Mouse (Mus musculus) E14TG2a.4 (cell line): ENCODE measurements at regions not wholly inside any gene's neighbourhood (a gene's known extent, or its start where the extent isn't known, plus 50 kb on each side); places are given as distances from the start of the nearest gene placed in this dataset.

Experiments
- CTCF ChIP-seq: conservative IDR thresholded peaks from 2 replicates; pipeline ENCODE4 v1.5.1; 2014; ENCODE audit warnings: low read length
- NANOG ChIP-seq: IDR thresholded peaks from 2 replicates; pipeline ENCODE4 v1.6.1; 2014; ENCODE audit warnings: borderline replicate concordance, low read length, mixed read lengths
- POU5F1 ChIP-seq: IDR thresholded peaks from 2 replicates; pipeline ENCODE4 v1.6.1; 2014; ENCODE audit warnings: low read length, borderline replicate concordance

DNA sequence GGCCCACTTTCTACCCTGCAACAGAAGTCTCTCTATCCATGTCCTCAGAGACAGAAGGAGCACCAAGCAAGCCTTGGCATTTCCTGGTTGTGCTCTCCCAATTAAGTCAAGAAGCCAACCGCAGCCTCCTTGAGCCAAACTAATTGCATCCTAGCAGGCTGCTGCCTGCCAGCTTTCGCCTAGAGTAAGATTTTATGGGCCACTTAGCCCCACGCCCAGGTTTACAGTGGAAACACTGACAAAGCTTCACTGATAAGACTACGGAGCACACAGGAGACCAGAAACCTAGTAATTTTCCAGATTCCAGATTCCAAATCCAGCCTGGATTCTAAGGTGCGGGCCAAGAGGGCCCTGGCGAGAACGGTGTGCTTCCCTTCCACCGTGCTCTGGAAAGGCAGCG, 249.0 kb upstream of the Usp24 start:
- no peak for TF ChIP-seq CTCF
- no peak for TF ChIP-seq POU5F1
- TF ChIP-seq NANOG, result no peak
